In the genomic region with DNA sequence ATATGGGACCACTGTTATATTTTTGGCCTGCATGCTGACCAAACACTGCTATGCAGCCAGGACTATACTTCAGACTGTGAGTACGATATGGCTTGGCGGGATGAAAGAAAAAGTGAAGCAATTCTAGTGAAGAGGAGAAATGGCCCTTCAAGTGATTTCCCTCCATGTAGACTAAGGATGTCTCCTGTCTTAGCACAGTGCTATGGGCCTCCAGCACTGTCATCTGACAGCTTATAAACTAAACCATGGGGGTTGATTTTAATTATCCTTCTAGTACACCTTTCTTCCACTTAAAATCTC, we compare ENCODE assay signal across 1 mouse cellular context.
TF ChIP-seq lines count a peak whose summit lies in the region.

No protein-coding gene starts in this region.

TF ChIP-seq in CH12.LX, 34 proteins besides CTCF, POLR2A, EP300 and RAD21:
- no peak for TF ChIP-seq MAFK (IDR thresholded peaks at IDR 0.05; ENCODE audit: insufficient replicate concordance, low read length)
- no peak for TF ChIP-seq USF2 (conservative IDR thresholded peaks at IDR 0.05; ENCODE audit: low read depth, low read length)
- TF ChIP-seq UBTF (IDR thresholded peaks at IDR 0.05; ENCODE audit: low read depth, low read length) = no peak
- TF ChIP-seq KAT2A (IDR thresholded peaks at IDR 0.05; ENCODE audit: insufficient replicate concordance, low read length) = no peak
- TF ChIP-seq SMC3 (IDR thresholded peaks at IDR 0.05; ENCODE audit: low read depth, low read length) = no peak
- no peak for TF ChIP-seq GABPA (IDR thresholded peaks at IDR 0.05; ENCODE audit: insufficient replicate concordance, low read depth, low read length)
- TF ChIP-seq BHLHE40 (IDR thresholded peaks at IDR 0.05; ENCODE audit: low read depth, low read length) = no peak
- TF ChIP-seq TBP (conservative IDR thresholded peaks at IDR 0.05; ENCODE audit: low read depth, low read length) = no peak
- no peak for TF ChIP-seq ELF1 (IDR thresholded peaks at IDR 0.05; ENCODE audit: low read depth, low read length)
- TF ChIP-seq SIN3A (IDR thresholded peaks at IDR 0.05; ENCODE audit: low read length) = no peak
- no peak for TF ChIP-seq MAX (IDR thresholded peaks at IDR 0.05; ENCODE audit: low read length)
- TF ChIP-seq ZKSCAN1 (IDR thresholded peaks at IDR 0.05; ENCODE audit: borderline replicate concordance, low read depth, low read length) = no peak
- TF ChIP-seq ZNF384 (IDR thresholded peaks at IDR 0.05; ENCODE audit: low read depth, low read length) = no peak
- no peak for TF ChIP-seq USF1 (IDR thresholded peaks at IDR 0.05; ENCODE audit: low read depth, low read length)
- TF ChIP-seq TCF12 (IDR thresholded peaks at IDR 0.05; ENCODE audit: low read depth, low read length) = no peak
- TF ChIP-seq JUN (IDR thresholded peaks at IDR 0.05; ENCODE audit: insufficient read depth, low read depth, low read length) = no peak
- no peak for TF ChIP-seq PAX5 (IDR thresholded peaks at IDR 0.05; ENCODE audit: low read length)
- TF ChIP-seq MXI1 (IDR thresholded peaks at IDR 0.05; ENCODE audit: low read depth, low read length) = no peak
